Mouse (Mus musculus): ENCODE measurements around the gene Zranb1. TPM values are rescaled to one million over a fixed set of nuclear protein-coding genes. Genes with fewer than 3 reads are reported as not detected.

Gene Zranb1
- polyA plus RNA-seq (2012; rRNA removed): 1.4 and 2.6 TPM in 2 replicates

DNA sequence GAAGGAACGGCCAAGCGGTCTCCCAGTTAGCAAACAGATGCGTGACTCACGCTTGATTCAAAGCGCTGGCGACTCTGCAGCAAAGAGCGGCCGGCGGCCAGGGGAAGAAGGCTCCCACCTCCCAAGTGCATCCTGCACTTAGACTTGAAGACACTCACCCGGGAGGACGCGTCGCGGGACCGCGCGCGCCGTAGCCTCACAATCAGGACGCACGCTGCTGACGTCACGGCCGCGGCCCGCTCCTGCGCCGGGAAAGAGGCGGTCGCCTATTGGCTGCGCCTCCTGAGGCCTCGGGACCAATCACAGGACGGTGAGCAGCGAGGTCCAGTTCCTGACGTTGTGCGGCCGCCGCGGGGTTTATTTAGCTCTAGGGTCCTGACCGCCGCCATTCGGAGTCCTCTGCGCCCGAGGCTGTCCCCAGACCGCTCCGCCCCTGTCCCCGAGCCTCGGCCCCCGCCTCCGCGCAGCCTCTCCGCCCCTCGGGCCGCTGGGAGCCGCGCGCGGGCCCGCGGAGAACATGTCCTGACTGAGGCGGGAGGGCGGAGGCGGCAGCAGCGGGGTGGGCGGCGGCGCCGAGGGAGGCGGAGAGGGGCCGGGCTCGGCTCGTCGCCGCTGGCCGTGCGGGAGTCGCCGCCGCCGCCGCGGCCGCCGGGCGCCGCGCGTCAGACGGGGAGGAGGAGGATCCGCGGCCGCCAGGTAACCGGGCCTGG lies at the start of gene Zranb1:
Zranb1 (plus strand) TSS at position 293 of the 710 bp plus-strand sequence.
- H3K27ac ChIP-seq (ENCODE audit: insufficient read depth, low read depth, low read length): peak within 1 kb of the TSS; percentile 89
- peak within 1 kb of the TSS; percentile 91 for H3K4me3 ChIP-seq (ENCODE audit: low read depth, low read length)
- TF ChIP-seq POLR2A (IDR thresholded peaks at IDR 0.05; ENCODE audit: low read depth, low read length) (peak; percentile 59), CTCF (IDR thresholded peaks at IDR 0.05; ENCODE audit: extremely low read depth, insufficient read length, insufficient replicate concordance, low read depth, low read length) (no peak)
- peaks cover 2% of the 10 kb centered on the region; the same call in 1 of the 2 replicates for H3K4me1 ChIP-seq (ENCODE audit: control insufficient read depth, insufficient read depth, insufficient read length, low read length)
- WGBS: 1% methylated on average over 89 of the region's 93 CpGs
- H3K27me3 ChIP-seq (ENCODE audit: control insufficient read depth, insufficient read depth, low read length): no peaks in the 10 kb centered on the region
- H3K36me3 ChIP-seq (ENCODE audit: control insufficient read depth, insufficient read depth, low read length): no peaks in the 10 kb centered on the region

DNA sequence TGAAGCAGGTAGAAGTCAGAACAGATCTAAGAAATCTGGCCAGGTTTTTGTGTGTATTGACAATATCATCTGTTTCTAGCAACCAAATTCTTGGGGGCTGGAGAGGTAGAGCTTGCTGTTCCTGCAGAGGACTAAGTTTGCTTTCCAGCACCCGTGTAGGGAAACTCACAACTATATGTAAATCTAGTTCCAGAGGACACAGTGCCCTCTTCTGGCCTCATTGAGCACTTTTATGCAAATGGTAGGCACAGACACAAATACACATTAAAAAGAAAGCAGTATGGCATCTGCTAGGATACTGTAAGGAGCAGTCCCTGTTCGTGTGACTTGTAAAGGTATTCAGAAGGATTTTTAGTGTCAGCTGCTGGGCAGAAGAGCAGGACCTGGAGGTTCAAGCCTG lies 48.6 kb upstream of the Zranb1 start:
- no peak for TF ChIP-seq CTCF (IDR thresholded peaks at IDR 0.05; ENCODE audit: extremely low read depth, insufficient read length, insufficient replicate concordance, low read depth, low read length)
- TF ChIP-seq POLR2A (IDR thresholded peaks at IDR 0.05; ENCODE audit: low read depth, low read length): no peak
- Histone ChIP-seq H3K4me3 (ENCODE audit: low read depth, low read length) (no peak overlapping the region), H3K27ac (ENCODE audit: insufficient read depth, low read depth, low read length) (no peak overlapping the region), H3K4me1 (ENCODE audit: control insufficient read depth, insufficient read depth, insufficient read length, low read length) (no peaks in the 10 kb centered on the region), H3K36me3 (ENCODE audit: control insufficient read depth, insufficient read depth, low read length) (peaks cover 57% of the 10 kb centered on the region), H3K27me3 (ENCODE audit: control insufficient read depth, insufficient read depth, low read length) (no peaks in the 10 kb centered on the region)
- 62% methylated on average over 2 of the region's 2 CpGs for WGBS

DNA sequence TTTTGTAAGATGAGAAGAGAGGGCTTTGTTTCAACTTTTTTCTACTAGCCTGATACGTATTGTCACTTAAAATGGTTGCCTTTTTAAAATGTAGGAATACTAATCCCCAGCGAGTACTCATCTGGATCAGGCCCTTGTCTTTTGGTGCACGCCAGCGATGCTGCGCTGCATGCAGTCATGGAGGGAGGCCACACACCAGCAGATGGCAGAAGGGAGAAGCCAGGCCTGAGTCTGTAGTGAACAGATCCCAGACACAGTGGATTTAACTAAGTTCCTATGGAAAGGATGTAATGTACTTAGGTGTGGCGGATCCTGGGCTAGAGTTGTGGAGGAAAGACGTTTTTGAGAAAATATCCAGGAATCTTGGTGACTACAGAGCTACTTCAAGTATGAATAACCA lies 46.9 kb upstream of the Zranb1 start:
- H3K4me1 ChIP-seq (ENCODE audit: control insufficient read depth, insufficient read depth, insufficient read length, low read length): no peaks in the 10 kb centered on the region
- peaks cover 43% of the 10 kb centered on the region for H3K36me3 ChIP-seq (ENCODE audit: control insufficient read depth, insufficient read depth, low read length)
- 0 out of 2 replicates have a peak, but pooled peaks have one; percentile 12 for TF ChIP-seq CTCF (IDR thresholded peaks at IDR 0.05; ENCODE audit: extremely low read depth, insufficient read length, insufficient replicate concordance, low read depth, low read length)
- no peak for TF ChIP-seq POLR2A (IDR thresholded peaks at IDR 0.05; ENCODE audit: low read depth, low read length)
- H3K27me3 ChIP-seq (ENCODE audit: control insufficient read depth, insufficient read depth, low read length): no peaks in the 10 kb centered on the region
- 95% methylated on average over 7 of the region's 7 CpGs for WGBS
- no peak overlapping the region for H3K4me3 ChIP-seq (ENCODE audit: low read depth, low read length)
- H3K27ac ChIP-seq (ENCODE audit: insufficient read depth, low read depth, low read length): no peak overlapping the region

DNA sequence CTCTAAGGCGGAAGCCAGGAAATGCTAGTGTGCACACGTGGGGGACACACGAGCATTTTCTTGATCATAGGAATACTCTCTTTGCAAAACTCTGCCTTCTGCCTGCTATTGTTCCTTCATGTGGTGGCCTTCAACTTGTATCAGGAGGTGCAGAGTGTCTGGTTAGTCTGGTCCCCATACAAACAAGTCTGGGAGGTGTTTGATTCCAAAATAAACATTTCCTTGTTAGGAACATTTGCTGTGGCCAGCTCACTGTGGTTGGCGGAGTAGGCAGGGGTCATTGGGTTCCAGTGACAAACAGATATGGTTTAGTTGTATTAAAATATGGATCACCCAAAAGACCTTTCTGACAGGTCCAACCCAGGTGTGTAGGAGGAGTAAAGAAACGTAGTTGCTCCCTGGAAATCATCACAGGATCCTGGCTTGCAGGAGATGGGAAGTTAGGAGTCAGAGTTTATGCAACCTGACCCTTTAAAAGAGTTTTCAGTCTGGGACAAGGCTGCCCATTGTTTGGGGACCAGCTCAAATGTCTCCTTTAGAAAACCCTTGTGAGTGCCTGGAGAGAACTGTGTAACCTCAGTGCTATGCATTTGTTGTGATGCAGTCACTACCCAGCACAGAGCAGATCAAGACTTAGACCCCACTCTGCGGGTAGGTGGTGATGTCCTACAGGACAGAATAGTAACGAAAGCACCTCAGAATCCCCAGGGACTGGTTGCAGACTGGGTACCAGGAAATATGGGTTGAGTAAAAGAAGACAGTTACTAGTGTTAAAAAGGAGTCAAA lies 43.7 kb upstream of the Zranb1 start:
- peaks cover 20% of the 10 kb centered on the region for H3K36me3 ChIP-seq (ENCODE audit: control insufficient read depth, insufficient read depth, low read length)
- 61% methylated on average over 7 of the region's 7 CpGs for WGBS
- no peak overlapping the region for H3K27ac ChIP-seq (ENCODE audit: insufficient read depth, low read depth, low read length)
- TF ChIP-seq POLR2A (IDR thresholded peaks at IDR 0.05; ENCODE audit: low read depth, low read length) (no peak), CTCF (IDR thresholded peaks at IDR 0.05; ENCODE audit: extremely low read depth, insufficient read length, insufficient replicate concordance, low read depth, low read length) (no peak)
- H3K4me1 ChIP-seq (ENCODE audit: control insufficient read depth, insufficient read depth, insufficient read length, low read length): no peaks in the 10 kb centered on the region
- no peak overlapping the region for H3K4me3 ChIP-seq (ENCODE audit: low read depth, low read length)
- no peaks in the 10 kb centered on the region for H3K27me3 ChIP-seq (ENCODE audit: control insufficient read depth, insufficient read depth, low read length)

DNA sequence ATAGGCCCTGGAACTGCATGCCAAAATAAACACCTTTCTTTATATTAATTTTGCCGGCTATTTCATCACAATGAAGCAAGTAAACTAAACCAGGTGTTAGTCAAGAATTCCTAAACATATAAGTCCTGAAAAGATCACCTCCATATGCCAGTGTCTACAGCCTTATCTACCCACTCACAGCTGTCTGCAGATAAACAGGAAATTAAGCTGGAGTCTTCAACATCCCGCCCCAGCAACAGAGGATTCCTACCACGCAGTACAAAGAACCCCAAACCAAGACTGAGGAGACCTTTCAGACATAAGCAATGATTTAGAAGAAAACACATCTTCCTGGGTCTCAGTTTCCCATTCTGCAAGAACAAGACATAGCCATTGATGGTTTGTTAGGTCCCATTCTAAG lies 42.9 kb upstream of the Zranb1 start:
- H3K4me1 ChIP-seq (ENCODE audit: control insufficient read depth, insufficient read depth, insufficient read length, low read length): no peaks in the 10 kb centered on the region
- no peaks in the 10 kb centered on the region for H3K27me3 ChIP-seq (ENCODE audit: control insufficient read depth, insufficient read depth, low read length)
- WGBS: 29% methylated on average over 3 of the region's 3 CpGs
- peaks cover 16% of the 10 kb centered on the region for H3K36me3 ChIP-seq (ENCODE audit: control insufficient read depth, insufficient read depth, low read length)
- TF ChIP-seq POLR2A (IDR thresholded peaks at IDR 0.05; ENCODE audit: low read depth, low read length) (no peak), CTCF (IDR thresholded peaks at IDR 0.05; ENCODE audit: extremely low read depth, insufficient read length, insufficient replicate concordance, low read depth, low read length) (no peak)
- H3K4me3 ChIP-seq (ENCODE audit: low read depth, low read length): no peak overlapping the region
- no peak overlapping the region for H3K27ac ChIP-seq (ENCODE audit: insufficient read depth, low read depth, low read length)

DNA sequence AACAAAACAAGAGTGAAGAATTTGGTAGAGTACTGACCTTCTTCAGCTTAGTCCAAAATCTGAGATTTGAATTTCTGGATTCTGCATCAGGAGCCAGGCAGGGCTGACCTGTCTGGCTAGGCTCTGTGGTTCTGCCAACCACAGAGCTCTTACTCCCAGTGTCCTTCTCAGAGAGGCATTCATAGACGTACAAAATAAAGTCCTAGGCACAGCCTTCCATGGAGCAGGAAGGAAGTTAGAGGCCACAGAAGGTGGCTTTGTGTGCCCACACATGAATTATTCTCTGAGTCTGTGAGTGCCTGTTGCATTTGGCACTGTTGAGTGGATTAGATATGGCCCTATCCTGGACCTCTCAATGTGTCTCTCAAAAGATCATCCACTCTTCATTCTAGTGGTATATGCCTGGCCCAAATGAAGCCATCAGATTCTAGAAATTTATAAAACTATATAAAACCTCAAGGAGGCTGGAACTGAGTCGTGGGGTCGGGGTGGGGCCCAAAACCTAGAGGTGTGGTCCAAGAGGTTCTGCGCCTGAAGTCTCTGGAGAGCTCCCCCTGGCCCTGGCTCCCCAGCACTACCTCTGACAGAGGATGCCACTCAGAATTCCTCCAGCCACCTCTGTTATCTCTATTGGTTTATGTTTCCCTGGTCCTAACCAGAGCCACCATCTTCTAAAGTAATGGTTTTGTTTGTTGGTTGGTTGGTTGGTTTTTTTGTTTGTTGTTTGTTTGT lies 42.3 kb upstream of the Zranb1 start:
- Histone ChIP-seq H3K4me1 (ENCODE audit: control insufficient read depth, insufficient read depth, insufficient read length, low read length) (no peaks in the 10 kb centered on the region), H3K27ac (ENCODE audit: insufficient read depth, low read depth, low read length) (no peak overlapping the region), H3K4me3 (ENCODE audit: low read depth, low read length) (no peak overlapping the region), H3K36me3 (ENCODE audit: control insufficient read depth, insufficient read depth, low read length) (peaks cover 9% of the 10 kb centered on the region), H3K27me3 (ENCODE audit: control insufficient read depth, insufficient read depth, low read length) (no peaks in the 10 kb centered on the region)
- TF ChIP-seq POLR2A (IDR thresholded peaks at IDR 0.05; ENCODE audit: low read depth, low read length) (no peak), CTCF (IDR thresholded peaks at IDR 0.05; ENCODE audit: extremely low read depth, insufficient read length, insufficient replicate concordance, low read depth, low read length) (no peak)
- 67% methylated on average over 4 of the region's 4 CpGs for WGBS

All from small intestine, adult 2 months (tissue).